Mouse (Mus musculus) forebrain, embryonic 16.5 days (tissue): Measurements from ENCODE around the gene Diras2. TPM values are rescaled to one million over a fixed set of nuclear protein-coding genes. Genes with fewer than 3 reads are reported as not detected.

ENCODE experiments used
- ATAC-seq: fragments of 200-750 bp; cut with Nextera tagmentation; 2 replicates; pipeline ENCODE4 v1.8.0; 2017; ENCODE audit warnings: mild to moderate bottlenecking, moderate library complexity
- H3K27ac ChIP-seq: fragments of 300-500 bp; sonication (generic); 2 replicates; pipeline ENCODE4 v1.5.1; 2014; ENCODE audit warnings: low read length, control low read depth
- H3K27me3 ChIP-seq: fragments of 300-500 bp; sonication (generic); replicated peaks from 2 replicates; pipeline ENCODE4 v1.6.1; 2014; ENCODE audit warnings: low read length; ENCODE audit not compliant: control insufficient read depth, insufficient read depth
- H3K36me3 ChIP-seq: fragments of 300-500 bp; sonication (generic); 2 replicates; pipeline ENCODE4 v1.6.1; 2014; ENCODE audit not compliant: control insufficient read depth, insufficient read depth
- H3K4me1 ChIP-seq: fragments of 300-500 bp; sonication (generic); replicated peaks from 2 replicates; pipeline ENCODE4 v1.6.1; 2014; ENCODE audit warnings: low read length; ENCODE audit not compliant: control insufficient read depth, insufficient read depth
- H3K4me2 ChIP-seq: fragments of 300-500 bp; sonication (generic); 2 replicates; pipeline ENCODE4 v1.6.1; 2014; ENCODE audit warnings: mild to moderate bottlenecking, low read length, control low read depth
- H3K4me3 ChIP-seq: fragments of 300-500 bp; sonication (generic); replicated peaks from 2 replicates; pipeline ENCODE4 v1.5.1; 2014; ENCODE audit warnings: mild to moderate bottlenecking, low read length, control low read depth
- H3K9ac ChIP-seq: fragments of 300-500 bp; sonication (generic); replicated peaks from 2 replicates; pipeline ENCODE4 v1.6.1; 2014; ENCODE audit warnings: low read depth, low read length, control low read depth
- H3K9me3 ChIP-seq: fragments of 300-500 bp; sonication (generic); 2 replicates; pipeline ENCODE4 v1.6.1; 2016; ENCODE audit warnings: low read length; ENCODE audit not compliant: control insufficient read depth
- WGBS: fragments of 180-500 bp; shearing (Covaris S2); extraction: QIAGEN DNeasy Blood & Tissue Kit; methylation state at CpG from one replicate; pipeline ENCODE4 v1.1.7; 2014; 5-methylcytosine and 5-hydroxymethylcytosine counted together
- polyA plus RNA-seq: library from polyadenylated mRNA; unstranded; fragments of >200 nt; fragmentation: Nextera tagmentation; extraction: Ambion mirVana; gene quantifications from 2 replicates; pipeline ENCODE4 v1.2.1, GENCODE M21; 2015

Diras2 gene
- 3.7 and 4.3 TPM in 2 replicates for polyA plus RNA-seq

DNA sequence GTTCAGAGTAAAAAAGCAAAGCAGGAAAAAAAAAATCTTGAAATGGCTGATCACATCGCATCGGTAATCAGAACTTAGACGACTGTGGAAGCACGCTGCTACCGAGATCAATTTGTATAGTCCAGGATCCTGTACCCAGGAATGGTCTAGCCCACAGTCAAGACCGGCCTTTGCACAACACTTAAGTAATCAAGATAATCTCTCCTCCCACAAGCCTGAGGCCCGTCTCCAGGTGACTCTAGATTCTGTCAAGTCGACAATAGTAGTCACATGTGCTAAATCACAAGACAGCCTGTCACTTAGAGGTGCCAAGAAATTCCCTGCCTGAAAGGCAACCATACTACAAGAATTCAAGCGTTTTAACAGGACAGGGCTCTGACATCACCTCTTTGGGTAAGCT, at the start of gene Diras2:
TSS of gene Diras2 (minus strand) at position 159 of the 400 bp plus-strand sequence.
- H3K27me3 ChIP-seq = no peaks in the 10 kb centered on the region
- H3K9ac ChIP-seq = peak within 1 kb of the TSS; percentile 76
- ATAC-seq = no peak
- H3K4me2 ChIP-seq = peak within 1 kb of the TSS; percentile 86
- no peaks in the 10 kb centered on the region for H3K9me3 ChIP-seq
- 0 out of 2 replicates have a peak, but pooled peaks cover 4% of the 10 kb centered on the region for H3K4me1 ChIP-seq
- peak within 1 kb of the TSS; percentile 65 for H3K27ac ChIP-seq
- no peaks in the 10 kb centered on the region for H3K36me3 ChIP-seq
- H3K4me3 ChIP-seq = peak within 1 kb of the TSS; percentile 65
- whole genome bisulfite sequencing = 45% methylated on average over 9 of the region's 9 CpGs

GRCm38 (mm10) chr13:52578776-52579175, 47.7 kb upstream of the Diras2 start:
- Histone ChIP-seq H3K27me3 (peaks cover 15% of the 10 kb centered on the region), H3K4me2 (no peak overlapping the region), H3K9me3 (no peaks in the 10 kb centered on the region), H3K27ac (no peak overlapping the region), H3K9ac (no peak overlapping the region), H3K36me3 (no peaks in the 10 kb centered on the region), H3K4me3 (no peak overlapping the region), H3K4me1 (peaks cover 9% of the 10 kb centered on the region)
- 72% methylated on average over 2 of the region's 2 CpGs for WGBS
- ATAC-seq = no peak

DNA sequence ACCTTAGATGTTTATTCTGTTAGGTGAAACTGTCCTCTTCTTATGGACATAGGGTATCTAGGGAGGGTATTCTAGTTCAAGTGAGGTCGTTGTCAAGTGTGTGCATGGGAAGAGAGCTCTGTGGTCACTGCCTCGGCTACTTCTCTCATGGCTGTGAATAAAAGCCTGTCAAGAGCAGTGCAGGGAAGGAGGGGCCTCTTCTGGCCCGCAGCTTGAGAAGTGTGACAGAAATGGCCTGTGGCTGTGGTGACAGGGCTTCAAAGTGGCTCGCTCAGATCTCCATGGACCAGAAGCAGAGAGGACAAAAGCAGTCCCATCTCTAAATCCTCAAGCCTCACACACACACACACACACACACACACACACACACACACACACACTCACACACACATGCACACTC, 46.9 kb upstream of the Diras2 start:
- H3K27me3 ChIP-seq = peaks cover 11% of the 10 kb centered on the region
- no peak for ATAC-seq

DNA sequence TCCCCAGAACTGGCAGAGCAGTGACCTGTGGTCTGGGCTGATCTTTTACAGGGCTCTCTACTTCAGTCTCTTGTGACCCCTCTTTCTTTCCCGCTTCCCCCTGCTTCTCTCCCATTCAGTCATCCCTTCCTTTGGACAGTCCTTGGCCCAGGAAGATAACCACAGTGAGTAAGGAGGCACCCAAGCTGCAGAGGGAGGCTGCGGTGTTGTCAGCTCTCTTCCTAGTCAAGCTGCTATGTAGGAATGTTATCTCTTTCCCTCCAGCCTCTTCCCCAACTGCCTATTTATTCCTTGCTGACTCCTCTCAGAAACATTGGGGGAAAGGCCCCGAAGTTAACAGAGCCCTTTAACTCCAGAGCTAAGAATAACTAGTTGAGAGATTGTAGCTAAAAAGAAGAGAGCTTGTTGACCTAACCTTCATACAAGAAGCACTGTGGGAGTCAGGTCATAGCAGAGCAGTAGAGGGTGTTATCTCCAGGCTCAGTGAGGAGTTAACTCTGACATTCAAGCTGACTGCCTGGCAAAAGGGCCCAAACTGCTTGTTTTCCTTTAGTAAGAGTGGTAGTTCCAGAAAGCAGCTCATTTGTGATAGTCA, 46.3 kb upstream of the Diras2 start:
- 77% methylated on average over 3 of the region's 3 CpGs for WGBS

More for the DNA sequence above, 46.9 kb upstream of the Diras2 start:
- Histone ChIP-seq H3K4me3 (no peak overlapping the region), H3K36me3 (no peaks in the 10 kb centered on the region), H3K4me2 (no peak overlapping the region), H3K9me3 (no peaks in the 10 kb centered on the region), H3K4me1 (0 out of 2 replicates have a peak, but pooled peaks cover 3% of the 10 kb centered on the region), H3K9ac (no peak overlapping the region), H3K27ac (no peak overlapping the region)
- 33% methylated on average over 4 of the region's 4 CpGs for WGBS

DNA sequence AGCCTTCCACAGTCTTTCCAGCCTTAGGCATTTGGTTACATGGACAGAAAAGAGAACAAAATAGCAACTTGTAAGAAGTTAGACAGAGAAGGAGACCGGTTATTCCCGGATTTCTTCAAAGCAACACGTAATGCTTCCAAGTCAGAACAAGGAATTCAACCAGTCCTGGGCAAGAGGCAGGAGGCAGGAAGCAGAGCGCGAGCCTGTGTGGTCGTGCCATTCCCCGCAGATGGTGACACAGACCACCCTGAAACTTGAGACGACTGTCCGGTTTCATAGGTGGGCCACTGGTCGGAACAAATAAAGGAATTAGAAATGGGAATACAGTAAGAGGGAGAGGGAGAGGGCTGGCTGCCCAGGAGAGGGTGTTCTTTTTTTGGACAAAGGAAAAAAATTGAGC, 45.8 kb upstream of the Diras2 start:
- Histone ChIP-seq H3K27ac (no peak overlapping the region), H3K4me3 (no peak overlapping the region), H3K9me3 (no peaks in the 10 kb centered on the region), H3K4me1 (no peaks in the 10 kb centered on the region), H3K27me3 (peaks cover 5% of the 10 kb centered on the region; the same call in 1 of the 2 replicates), H3K4me2 (no peak overlapping the region), H3K36me3 (no peaks in the 10 kb centered on the region), H3K9ac (no peak overlapping the region)
- no peak for ATAC-seq
- 48% methylated on average over 10 of the region's 10 CpGs for WGBS

More for the DNA sequence above, 46.3 kb upstream of the Diras2 start:
- peaks cover 6% of the 10 kb centered on the region for H3K27me3 ChIP-seq
- no peaks in the 10 kb centered on the region for H3K36me3 ChIP-seq
- H3K27ac ChIP-seq = no peak overlapping the region
- no peaks in the 10 kb centered on the region for H3K4me1 ChIP-seq
- no peak overlapping the region for H3K4me2 ChIP-seq
- H3K9me3 ChIP-seq = no peaks in the 10 kb centered on the region
- H3K4me3 ChIP-seq = no peak overlapping the region
- ATAC-seq = no peak
- no peak overlapping the region for H3K9ac ChIP-seq

DNA sequence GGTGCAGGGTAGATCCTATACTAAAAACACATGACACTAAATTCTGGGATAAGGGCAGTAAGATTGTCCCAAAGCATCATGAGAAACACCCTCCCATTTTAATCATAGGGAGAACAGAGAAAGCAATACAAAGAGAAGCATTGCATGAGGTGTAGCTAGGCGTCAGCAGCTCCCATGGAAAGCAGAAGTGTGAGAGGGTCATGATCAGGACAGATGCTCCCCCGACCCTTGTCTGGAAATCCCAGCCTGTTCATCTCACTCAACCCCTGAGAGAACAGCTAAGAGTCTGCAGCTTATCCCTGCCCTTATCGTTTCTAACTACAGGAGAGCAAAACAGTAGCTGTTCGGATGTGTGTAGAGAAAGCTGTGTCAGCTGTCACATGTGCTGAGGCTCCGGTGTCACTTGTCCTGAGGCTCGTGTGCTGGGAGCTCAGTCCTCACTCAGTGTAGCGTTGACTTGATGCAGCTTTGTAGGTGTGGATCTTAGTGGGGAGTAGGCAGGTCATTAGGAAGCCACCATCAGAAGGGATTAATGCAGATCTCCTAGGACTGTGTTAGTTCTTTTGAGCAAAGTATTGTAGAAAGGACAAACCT, 45.0 kb upstream of the Diras2 start:
- Histone ChIP-seq H3K9ac (no peak overlapping the region), H3K27ac (no peak overlapping the region), H3K4me3 (no peak overlapping the region), H3K9me3 (no peaks in the 10 kb centered on the region), H3K4me1 (no peaks in the 10 kb centered on the region), H3K36me3 (no peaks in the 10 kb centered on the region), H3K4me2 (no peak overlapping the region), H3K27me3 (0 out of 2 replicates have a peak, but pooled peaks cover 5% of the 10 kb centered on the region)
- 64% methylated on average over 7 of the region's 7 CpGs for WGBS
- no peak for ATAC-seq

DNA sequence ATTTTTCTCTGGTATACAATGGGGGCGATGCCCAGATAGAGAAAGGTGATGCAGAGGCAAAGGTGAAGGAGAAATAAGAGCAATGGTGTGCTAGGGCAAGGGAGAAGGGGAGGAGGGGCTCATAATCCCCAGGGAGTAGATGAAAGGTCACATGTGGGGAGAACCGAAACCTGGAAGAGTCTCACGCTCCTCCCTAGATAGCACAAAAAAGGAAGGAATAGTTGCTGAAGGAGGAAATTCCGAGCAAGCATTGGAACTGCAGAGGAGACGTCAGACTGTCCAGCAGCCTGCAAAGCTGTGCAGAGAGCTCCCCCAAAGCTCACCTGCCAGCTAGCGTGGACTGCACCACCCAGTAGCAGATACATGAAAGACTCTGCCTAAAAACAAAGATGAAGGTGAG, 44.4 kb upstream of the Diras2 start:
- Histone ChIP-seq H3K9me3 (no peaks in the 10 kb centered on the region), H3K4me3 (no peak overlapping the region), H3K4me2 (no peak overlapping the region), H3K9ac (no peak overlapping the region), H3K27ac (no peak overlapping the region), H3K27me3 (0 out of 2 replicates have a peak, but pooled peaks cover 2% of the 10 kb centered on the region), H3K4me1 (no peaks in the 10 kb centered on the region), H3K36me3 (no peaks in the 10 kb centered on the region)
- ATAC-seq = no peak
- 86% methylated on average over 6 of the region's 6 CpGs for WGBS

- peaks cover 3% of the 10 kb centered on the region; the same call in 1 of the 2 replicates for H3K4me1 ChIP-seq
- no peak overlapping the region for H3K4me3 ChIP-seq
- 0 out of 2 replicates have a peak, but pooled peaks cover 2% of the 10 kb centered on the region for H3K27me3 ChIP-seq
- no peak for ATAC-seq
- H3K36me3 ChIP-seq = no peaks in the 10 kb centered on the region
- 86% methylated on average over 2 of the region's 2 CpGs for WGBS
- no peak overlapping the region for H3K9ac ChIP-seq
- no peak overlapping the region for H3K4me2 ChIP-seq
- H3K9me3 ChIP-seq = no peaks in the 10 kb centered on the region
- H3K27ac ChIP-seq = no peak overlapping the region
These were observed 43.2 kb upstream of the Diras2 start for GRCm38 (mm10) chr13:52574311-52574710.

DNA sequence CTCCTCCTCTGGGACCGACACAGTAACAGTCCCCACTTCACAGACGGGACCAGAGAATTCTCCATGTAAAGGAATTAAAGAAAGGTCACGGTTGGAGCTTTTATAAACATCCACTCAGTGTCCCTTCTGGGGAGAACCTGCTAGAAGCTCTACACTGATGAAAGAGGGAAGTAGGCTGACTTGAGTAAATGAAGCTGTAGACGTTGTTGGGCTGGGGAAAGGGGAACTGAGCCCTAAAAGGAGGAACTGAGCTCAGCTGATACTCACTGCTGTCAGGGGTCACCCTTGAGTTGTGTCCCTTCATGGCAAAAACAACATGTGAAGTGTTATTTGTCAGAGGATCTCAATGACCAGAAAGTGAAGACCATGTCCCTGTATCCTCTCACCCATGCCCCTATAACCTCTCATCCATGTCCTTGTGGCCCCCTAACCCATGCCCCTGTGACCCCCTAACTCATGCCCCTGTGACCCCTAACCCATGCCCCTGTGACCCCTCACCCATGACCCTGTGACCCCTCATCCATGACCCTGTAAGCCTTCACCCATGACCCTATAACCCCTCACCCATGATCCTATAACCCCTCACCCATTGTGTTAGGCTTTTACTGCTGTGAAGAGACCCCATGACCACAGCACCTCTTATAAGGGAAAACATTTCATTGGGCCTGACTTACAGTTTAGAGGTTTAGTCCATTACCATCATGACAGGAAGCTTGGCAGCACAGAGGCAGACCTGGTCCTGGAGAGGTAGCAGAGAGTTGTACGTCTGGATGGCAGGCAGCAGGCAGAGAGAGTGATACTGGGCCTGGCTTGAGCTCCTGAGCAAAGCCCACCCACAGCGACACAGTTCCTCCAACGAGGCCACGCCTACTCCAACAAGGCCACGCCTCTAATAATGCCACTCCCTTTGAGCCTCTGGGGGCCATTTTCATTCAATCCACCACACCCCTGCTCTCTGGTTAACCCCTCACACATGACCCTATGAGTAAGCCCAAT, 41.7 kb upstream of the Diras2 start:
- 84% methylated on average over 9 of the region's 9 CpGs for WGBS

More for the DNA sequence above, 41.7 kb upstream of the Diras2 start:
- H3K4me2 ChIP-seq = no peak overlapping the region
- no peak overlapping the region for H3K4me3 ChIP-seq
- H3K36me3 ChIP-seq = no peaks in the 10 kb centered on the region
- H3K9ac ChIP-seq = no peak overlapping the region
- no peak for ATAC-seq
- no peak overlapping the region for H3K27ac ChIP-seq
- no peaks in the 10 kb centered on the region for H3K9me3 ChIP-seq
- 0 out of 2 replicates have a peak, but pooled peaks cover 2% of the 10 kb centered on the region for H3K27me3 ChIP-seq
- peaks cover 5% of the 10 kb centered on the region; the same call in 1 of the 2 replicates for H3K4me1 ChIP-seq
